Mouse (Mus musculus): ENCODE data around the gene Lce3f. TPM values are rescaled to one million over a fixed set of nuclear protein-coding genes. Genes with fewer than 3 reads are reported as not detected.

The Lce3f gene
- not detected in 2 replicates for polyA plus RNA-seq (2012; rRNA removed)

GRCm38 (mm10) chr3:92991926-92992325 lies at the start of gene Lce3f:
Lce3f (plus strand) TSS chr3:92992226.

GRCm38 (mm10) chr3:92944186-92944585 lies 47.8 kb upstream of the Lce3f start, which contains the start of gene Lce3c:
Lce3c (plus strand) TSS chr3:92944486.

GRCm38 (mm10) chr3:92957090-92957489 lies 34.9 kb upstream of the Lce3f start, which contains the start of gene Lce3d:
Lce3d (plus strand) TSS chr3:92957390.

GRCm38 (mm10) chr3:92966761-92967160 lies 25.3 kb upstream of the Lce3f start, which contains the start of gene Lce3e:
Lce3e (plus strand) TSS chr3:92967061.

GRCm38 (mm10) chr3:93015460-93016104 lies 23.6 kb downstream of the Lce3f start, which contains the start of gene Crct1:
Crct1 (minus strand) TSS chr3:93015687.

GRCm38 (mm10) chr3:93018960-93019359 lies 26.9 kb downstream of the Lce3f start, which contains the start of gene Lce1m:
Lce1m (minus strand) TSS chr3:93019060.

Other genes with a start within 250 kb of the Lce3f start
- gene Lce1g, start 239.9 kb upstream of the Lce3f start, polyA plus RNA-seq (2012; rRNA removed): not detected in 2 replicates
- gene Lce1h, start 227.2 kb upstream of the Lce3f start, polyA plus RNA-seq (2012; rRNA removed): not detected in 2 replicates
- not detected in 2 replicates for gene Lce1i, start 213.3 kb upstream of the Lce3f start, polyA plus RNA-seq (2012; rRNA removed)
- gene Lce1j, start 201.7 kb upstream of the Lce3f start, polyA plus RNA-seq (2012; rRNA removed): not detected in 2 replicates
- gene Lce1k, start 184.3 kb upstream of the Lce3f start, polyA plus RNA-seq (2012; rRNA removed): not detected in 2 replicates
- not detected in 2 replicates for gene Kprp, start 165.0 kb upstream of the Lce3f start, polyA plus RNA-seq (2012; rRNA removed)
- gene Lce1l, start 140.9 kb upstream of the Lce3f start, polyA plus RNA-seq (2012; rRNA removed): not detected in 2 replicates
- gene 2310050C09Rik, start 122.0 kb upstream of the Lce3f start, polyA plus RNA-seq (2012; rRNA removed): not detected in 2 replicates
- gene Lce3a, start 66.0 kb upstream of the Lce3f start, polyA plus RNA-seq (2012; rRNA removed): not detected in 2 replicates
- gene Lce3b, start 59.2 kb upstream of the Lce3f start, polyA plus RNA-seq (2012; rRNA removed): not detected in 2 replicates
- not detected in 2 replicates for gene Lce3c, start 47.7 kb upstream of the Lce3f start, polyA plus RNA-seq (2012; rRNA removed)
- not detected in 2 replicates for gene Lce3d, start 34.8 kb upstream of the Lce3f start, polyA plus RNA-seq (2012; rRNA removed)
- not detected in 2 replicates for gene Lce3e, start 25.2 kb upstream of the Lce3f start, polyA plus RNA-seq (2012; rRNA removed)
- gene Crct1, start 23.5 kb downstream of the Lce3f start, polyA plus RNA-seq (2012; rRNA removed): 0.37 and 0.51 TPM in 2 replicates
- not detected in 2 replicates for gene Lce1m, start 26.8 kb downstream of the Lce3f start, polyA plus RNA-seq (2012; rRNA removed)
- not detected in 2 replicates for gene Gm4858, start 76.6 kb downstream of the Lce3f start, polyA plus RNA-seq (2012; rRNA removed)
- not detected in 2 replicates for gene Crnn, start 152.6 kb downstream of the Lce3f start, polyA plus RNA-seq (2012; rRNA removed)
- gene Flg2, start 205.1 kb downstream of the Lce3f start, polyA plus RNA-seq (2012; rRNA removed): not detected in 2 replicates

Measured in central nervous system, embryonic 14 days (tissue).